Mouse (Mus musculus) stomach, postnatal 0 days (tissue): ENCODE measurements around the gene Gfod1.

Experiments used
- CTCF ChIP-seq: IDR thresholded peaks from 2 replicates; pipeline ENCODE4 v1.5.1; 2016; ENCODE audit warnings: antibody characterized with exemption, low read depth, mild to moderate bottlenecking, moderate library complexity
- EP300 ChIP-seq: optimal IDR thresholded peaks from 2 replicates; pipeline ENCODE3; 2016; ENCODE audit warnings: antibody characterized with exemption

GRCm38 (mm10) chr13:43231965-43232860, 71.8 kb downstream of the Gfod1 start:
- TF ChIP-seq CTCF (no peak), EP300 (no peak)
